Mouse (Mus musculus) heart, adult 2 months (tissue): Measurements from ENCODE around the gene Nptx1.

Experiments used
- CTCF ChIP-seq: fragments of 200-600 bp; IDR thresholded peaks from 2 replicates; pipeline ENCODE4 v1.8.1; 2022; ENCODE audit warnings: antibody characterized with exemption, mild to moderate bottlenecking, moderate library complexity
- EP300 ChIP-seq: fragments of 200-500 bp; IDR thresholded peaks from 2 replicates; pipeline ENCODE4 v1.6.1; 2011; ENCODE audit warnings: low read depth, low read length, control low read depth; ENCODE audit not compliant: insufficient read depth

- TF ChIP-seq CTCF, result no peak
- no peak for TF ChIP-seq EP300
Measured at GRCm38 (mm10) chr11:119564383-119564782, 16.8 kb upstream of the Nptx1 start.
